Mouse (Mus musculus) embryonic fibroblast, embryonic 13.5 days (primary cell): ENCODE measurements around the gene Spock2.

Experiments
- CTCF ChIP-seq: IDR thresholded peaks from 2 replicates; pipeline ENCODE4 v1.5.1; 2011; ENCODE audit warnings: mild to moderate bottlenecking, control low read depth, low read length, moderate library complexity, borderline replicate concordance; ENCODE audit not compliant: insufficient read depth
- POLR2A ChIP-seq: IDR thresholded peaks from 2 replicates; pipeline ENCODE4 v1.6.1; 2011; ENCODE audit warnings: low read depth, mild to moderate bottlenecking, control low read depth, low read length, moderate library complexity

GRCm38 (mm10) chr10:60108321-60109111 lies 2.5 kb downstream of the Spock2 start:
- TF ChIP-seq POLR2A (no peak), CTCF (no peak)
